Mouse (Mus musculus) cerebellum, adult 11 months (tissue): ENCODE data around the gene Pdcd1lg2.

Experiments used
- DNase-seq: peaks from one replicate; pipeline ENCODE4 v3.0.0; 2022

Pdcd1lg2 gene

GRCm38 (mm10) chr19:29472946-29473345 is 62.2 kb downstream of the Pdcd1lg2 start:
- DNase-seq = no peak

GRCm38 (mm10) chr19:29474803-29475202 is 64.1 kb downstream of the Pdcd1lg2 start:
- no peak for DNase-seq

GRCm38 (mm10) chr19:29475210-29475620 is 64.5 kb downstream of the Pdcd1lg2 start:
- DNase-seq = no peak

- no peak for DNase-seq
Measured at GRCm38 (mm10) chr19:29478598-29478997, 67.9 kb downstream of the Pdcd1lg2 start.

GRCm38 (mm10) chr19:29481578-29481977 is 70.9 kb downstream of the Pdcd1lg2 start:
- DNase-seq = no peak

GRCm38 (mm10) chr19:29482148-29482547 is 71.4 kb downstream of the Pdcd1lg2 start:
- no peak for DNase-seq

- no peak for DNase-seq
Measured at GRCm38 (mm10) chr19:29482637-29483036, 71.9 kb downstream of the Pdcd1lg2 start.

- DNase-seq = no peak
Measured at GRCm38 (mm10) chr19:29483386-29483785, 72.7 kb downstream of the Pdcd1lg2 start.

- no peak for DNase-seq
Measured at GRCm38 (mm10) chr19:29484537-29484936, 73.8 kb downstream of the Pdcd1lg2 start.

- no peak for DNase-seq
Measured at GRCm38 (mm10) chr19:29485257-29485948, 74.7 kb downstream of the Pdcd1lg2 start.

GRCm38 (mm10) chr19:29486545-29487206 is 76.0 kb downstream of the Pdcd1lg2 start:
- DNase-seq = no peak

GRCm38 (mm10) chr19:29487326-29488072 is 76.8 kb downstream of the Pdcd1lg2 start:
- no peak for DNase-seq

- DNase-seq = no peak
Measured at GRCm38 (mm10) chr19:29488073-29488390, 77.3 kb downstream of the Pdcd1lg2 start.

- DNase-seq = no peak
Measured at GRCm38 (mm10) chr19:29488420-29488819, 77.7 kb downstream of the Pdcd1lg2 start.

GRCm38 (mm10) chr19:29489785-29490284 is 79.1 kb downstream of the Pdcd1lg2 start:
- DNase-seq = no peak

GRCm38 (mm10) chr19:29491467-29491866 is 80.7 kb downstream of the Pdcd1lg2 start:
- DNase-seq = no peak

- DNase-seq = no peak
Measured at GRCm38 (mm10) chr19:29494454-29494853, 83.7 kb downstream of the Pdcd1lg2 start.

- no peak for DNase-seq
Measured at GRCm38 (mm10) chr19:29496001-29496597, 85.4 kb downstream of the Pdcd1lg2 start.

- DNase-seq = no peak
Measured at GRCm38 (mm10) chr19:29496786-29497557, 86.3 kb downstream of the Pdcd1lg2 start.

- no peak for DNase-seq
Measured at GRCm38 (mm10) chr19:29497874-29498273, 87.2 kb downstream of the Pdcd1lg2 start.

GRCm38 (mm10) chr19:29498842-29499456 is 88.2 kb downstream of the Pdcd1lg2 start:
- no peak for DNase-seq

- DNase-seq = no peak
Measured at GRCm38 (mm10) chr19:29500333-29500732, 89.6 kb downstream of the Pdcd1lg2 start.
